Mouse (Mus musculus) thymus, postnatal 36 days (tissue): ENCODE data around the gene Fitm2.

Source experiments
- DNase-seq, 2 experiments: peaks; one replicate each; pipeline ENCODE4 v3.0.0; 2022; ENCODE audit warnings: mixed read lengths in 2 of 2

Fitm2 gene

DNA sequence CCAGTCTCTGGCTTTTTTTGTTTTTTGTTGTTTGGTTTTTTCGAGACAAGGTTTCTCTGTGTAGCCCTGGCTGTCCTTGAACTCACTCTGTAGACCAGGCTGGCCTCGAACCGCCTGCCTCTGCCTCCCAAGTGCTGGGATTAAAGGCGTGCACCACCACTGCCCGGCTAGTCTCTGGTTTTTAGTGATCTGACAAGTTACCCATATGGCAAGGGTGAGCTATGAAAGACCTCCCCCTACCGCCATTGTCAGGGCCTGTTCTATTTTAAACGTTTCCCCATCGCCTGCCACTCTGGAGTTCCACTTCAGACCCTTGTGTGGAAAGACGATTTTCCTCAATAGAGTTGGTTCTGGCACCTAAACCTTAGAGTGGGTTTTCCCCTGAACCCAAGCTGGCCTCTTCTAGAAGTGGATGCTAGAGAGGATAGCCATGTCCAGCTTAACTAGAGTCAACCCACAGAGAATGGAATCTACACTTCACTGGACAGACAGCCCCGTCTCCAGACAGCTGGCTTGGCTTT is 52.0 kb downstream of the Fitm2 start:
- peak in 1 of 2 experiments; percentile 19 for DNase-seq

DNA sequence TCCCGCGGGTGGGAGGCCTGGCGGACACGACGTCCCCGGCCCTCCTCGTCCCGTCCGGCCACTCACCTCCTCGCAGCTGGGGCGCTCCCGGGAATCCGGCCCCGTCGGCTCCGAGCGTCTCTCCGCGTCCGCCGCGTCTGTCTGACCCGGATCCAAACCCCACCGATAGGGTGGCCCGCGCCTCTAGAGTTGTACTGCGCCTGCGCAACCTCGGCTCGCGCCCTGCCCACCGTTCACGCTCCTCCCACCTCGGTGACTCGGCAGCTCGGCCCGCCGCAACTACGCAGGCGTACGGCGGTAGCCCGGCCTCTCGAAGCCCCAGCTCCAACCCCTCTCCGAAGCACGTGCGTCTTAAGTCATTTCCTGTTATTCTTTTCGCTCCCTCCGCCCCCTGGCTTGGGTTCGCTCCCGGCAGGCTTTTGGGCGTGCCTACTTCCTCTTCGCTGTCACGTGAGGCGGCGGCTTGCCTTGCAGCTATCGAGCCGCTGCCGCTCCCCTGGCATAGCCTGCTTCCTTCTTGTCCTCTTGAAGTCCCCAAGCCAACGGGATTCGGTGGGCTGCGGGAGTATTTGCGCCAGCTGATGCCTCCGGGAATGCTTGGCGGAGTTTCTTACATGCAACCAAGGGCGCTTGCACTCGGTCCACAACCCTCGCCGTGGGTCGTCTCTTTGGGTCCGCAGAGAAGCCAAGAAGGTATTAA is 52.9 kb downstream of the Fitm2 start:
- DNase-seq, result peak; percentile 99 to 100

DNA sequence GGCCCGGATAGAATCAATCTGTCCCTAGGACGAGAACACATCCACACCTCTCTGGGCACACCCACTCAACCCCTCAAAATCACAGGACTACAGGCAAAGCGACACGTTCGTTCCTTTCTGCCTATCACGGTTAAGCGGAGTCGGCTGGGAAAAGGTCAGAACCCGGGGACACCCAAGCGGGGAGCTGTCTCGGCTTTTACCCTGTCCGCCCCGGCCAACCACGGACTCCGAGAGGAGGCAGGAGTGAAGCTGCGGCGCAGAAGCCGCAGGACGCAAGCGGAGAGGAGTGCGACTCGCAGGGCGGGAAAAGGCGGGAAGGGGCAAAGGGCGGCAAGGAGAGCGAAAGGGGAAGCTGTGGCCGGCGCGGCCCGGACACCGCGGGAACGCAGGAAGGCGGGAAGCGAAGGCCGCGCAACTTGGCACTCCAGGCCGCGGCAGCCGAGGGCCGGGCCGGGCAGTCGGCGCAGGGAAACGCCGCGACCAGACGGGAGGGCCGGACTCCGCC is 53.5 kb downstream of the Fitm2 start:
- DNase-seq, result no peak

DNA sequence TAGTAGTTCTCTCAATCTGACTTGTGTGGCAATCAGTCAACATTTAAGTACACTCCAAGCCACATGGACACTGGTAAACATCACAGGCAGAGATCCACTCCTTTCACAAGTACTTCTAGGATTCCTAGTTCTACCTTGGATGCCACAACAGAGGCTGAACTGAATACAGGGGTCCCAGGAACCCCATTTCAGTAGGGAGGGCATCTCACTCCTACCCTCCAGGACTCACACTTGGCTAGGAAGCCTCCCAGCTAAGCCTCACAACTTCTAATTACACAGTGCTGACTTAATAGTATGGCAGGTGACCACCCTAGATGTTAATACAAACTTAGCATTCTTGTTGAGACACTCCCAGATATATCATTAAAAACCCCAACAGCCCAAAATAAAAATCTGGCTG is 54.6 kb downstream of the Fitm2 start:
- no peak for DNase-seq

DNA sequence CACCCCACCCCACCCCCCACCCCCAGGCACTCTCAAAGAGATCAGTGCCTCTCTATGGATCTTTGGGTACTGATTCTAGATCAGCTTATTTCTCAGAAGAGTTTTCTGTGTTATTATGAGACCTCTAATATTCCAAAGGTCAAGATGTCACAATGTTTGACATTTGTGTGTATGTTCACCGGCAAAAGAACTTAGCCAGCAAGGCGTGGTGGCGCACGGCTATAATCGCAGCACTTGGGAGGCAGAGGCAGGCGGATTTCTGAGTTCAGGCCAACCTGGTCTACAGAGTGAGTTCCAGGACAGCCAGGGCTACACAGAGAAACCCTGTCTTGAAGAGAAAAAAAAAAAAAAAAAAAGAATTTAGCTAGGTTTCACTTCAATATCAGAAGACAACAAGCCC is 55.4 kb downstream of the Fitm2 start:
- no peak for DNase-seq
